Mouse (Mus musculus): ENCODE data around the gene Cyp4b1.
"Not testable (repeated sequence)": the region's sequence is repeated elsewhere in the genome, so short reads cannot be mapped to it uniquely, and the experiment has no call there.

Cyp4b1 gene

GRCm38 (mm10) chr4:115647580-115647979 is at the start of gene Cyp4b1:
Gene Cyp4b1, minus strand, starts transcription at chr4:115647723.
- peak; percentile 79 for DNase-seq

GRCm38 (mm10) chr4:115686299-115686698 is 38.8 kb upstream of the Cyp4b1 start:
- peak; percentile 55 for DNase-seq

- peak; percentile 40 for DNase-seq
These were observed 11.7 kb upstream of the Cyp4b1 start for GRCm38 (mm10) chr4:115659190-115659589.

GRCm38 (mm10) chr4:115657867-115658249 is 10.3 kb upstream of the Cyp4b1 start:
- DNase-seq, result no peak

- peak; percentile 71 for DNase-seq
These were observed 9.8 kb upstream of the Cyp4b1 start for GRCm38 (mm10) chr4:115657104-115657866.

- not testable (repeated sequence) for DNase-seq
These were observed 9.0 kb upstream of the Cyp4b1 start for GRCm38 (mm10) chr4:115656535-115656922.

- DNase-seq, result not testable (repeated sequence)
These were observed 8.5 kb upstream of the Cyp4b1 start for GRCm38 (mm10) chr4:115655841-115656534.

GRCm38 (mm10) chr4:115650866-115651265 is 3.3 kb upstream of the Cyp4b1 start:
- no peak for DNase-seq

- DNase-seq, result no peak
These were observed 1.8 kb upstream of the Cyp4b1 start for GRCm38 (mm10) chr4:115649344-115649743.

- no peak for DNase-seq
These were observed 1.2 kb upstream of the Cyp4b1 start for GRCm38 (mm10) chr4:115648752-115649151.

GRCm38 (mm10) chr4:115645371-115645770 is 2.2 kb downstream of the Cyp4b1 start:
- peak; percentile 80 for DNase-seq

- DNase-seq, result peak; percentile 82
These were observed 4.4 kb downstream of the Cyp4b1 start for GRCm38 (mm10) chr4:115642967-115643754.

GRCm38 (mm10) chr4:115625560-115625959 is 22.0 kb downstream of the Cyp4b1 start:
- not testable (repeated sequence) for DNase-seq

- no peak for DNase-seq
These were observed 33.5 kb downstream of the Cyp4b1 start for GRCm38 (mm10) chr4:115614005-115614404.

GRCm38 (mm10) chr4:115600611-115601010 is 46.9 kb downstream of the Cyp4b1 start, which contains the start of gene Cyp4a32:
Gene Cyp4a32, plus strand, starts transcription at chr4:115600969.
- not testable (repeated sequence) for DNase-seq

- DNase-seq, result no peak
These were observed 50.6 kb downstream of the Cyp4b1 start for GRCm38 (mm10) chr4:115596824-115597336.

GRCm38 (mm10) chr4:115596357-115596756 is 51.2 kb downstream of the Cyp4b1 start:
- no peak for DNase-seq

GRCm38 (mm10) chr4:115583036-115583435 is 64.5 kb downstream of the Cyp4b1 start:
- DNase-seq, result no peak

GRCm38 (mm10) chr4:115575776-115576175 is 71.7 kb downstream of the Cyp4b1 start:
- no peak for DNase-seq

- DNase-seq, result no peak
These were observed 72.3 kb downstream of the Cyp4b1 start for GRCm38 (mm10) chr4:115575255-115575654.

Measured in kidney, postnatal 14 days (tissue).